Mouse (Mus musculus) brown adipose tissue, adult 24 weeks (tissue): ENCODE results near the gene Arl5c. TPM values are rescaled to one million over a fixed set of nuclear protein-coding genes. Genes with fewer than 3 reads are reported as not detected.
A peak's percentile ranks its signal among the peaks of the same experiment; 100 is the strongest.

Source experiments
- H3K27ac ChIP-seq: fragments of 200-500 bp; replicated peaks from 2 replicates; pipeline ENCODE4 v1.5.1; 2012; ENCODE audit warnings: low read depth, mild to moderate bottlenecking, low read length
- H3K4me1 ChIP-seq: fragments of 200-500 bp; 2 replicates; pipeline ENCODE4 v1.6.1; 2012; ENCODE audit warnings: low read length, mixed read lengths; ENCODE audit not compliant: control insufficient read depth, insufficient read depth, insufficient read length
- H3K4me3 ChIP-seq: fragments of 200-500 bp; 2 replicates; pipeline ENCODE4 v1.5.1; 2012; ENCODE audit warnings: low read depth, mild to moderate bottlenecking, low read length, moderate library complexity; ENCODE audit not compliant: insufficient read depth
- polyA plus RNA-seq: library from polyadenylated mRNA; stranded (reverse); fragments of >200 nt; gene quantifications from 2 replicates; pipeline ENCODE4 v1.2.4, GENCODE M21; 2012; ENCODE audit not compliant: missing spikeins, insufficient read depth, insufficient read length

The Arl5c gene
- polyA plus RNA-seq, result 0.87 TPM in 1 of 2 replicates, not detected in the other

DNA sequence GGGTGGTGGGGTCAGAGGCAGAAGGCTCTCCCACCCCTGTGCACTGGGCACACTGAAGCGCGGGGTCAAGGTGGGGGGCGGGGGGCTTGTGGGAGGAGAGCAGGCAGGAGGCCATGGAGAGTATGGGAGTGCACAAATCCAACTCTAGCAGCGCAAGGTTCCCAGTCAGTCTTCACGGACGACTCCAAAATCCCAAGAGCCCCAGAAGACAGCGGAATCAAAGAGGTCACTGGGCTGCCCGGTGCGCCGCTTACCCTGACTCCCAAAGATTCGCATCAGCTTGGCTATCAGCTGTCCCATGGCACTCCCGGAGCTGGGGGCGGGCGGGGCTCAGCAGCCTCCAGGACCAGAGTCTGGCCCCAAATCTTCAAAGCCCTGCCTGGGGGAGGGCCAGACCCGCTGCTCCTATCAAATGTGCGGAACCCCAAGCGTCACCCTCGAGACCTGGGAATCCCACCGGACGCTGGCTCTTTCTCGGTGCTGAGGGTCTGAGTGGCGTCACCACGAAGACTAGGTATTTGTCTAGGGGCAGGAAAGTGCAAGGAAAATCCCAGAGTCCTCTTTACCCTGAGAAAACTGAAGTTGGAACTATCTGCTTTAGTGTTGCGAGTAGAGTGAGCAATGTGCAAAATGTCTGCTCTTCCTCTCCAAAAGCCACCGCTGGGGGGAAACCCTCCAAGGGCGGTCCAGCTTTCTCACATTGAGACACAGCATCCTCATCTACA, at the start of gene Arl5c:
Arl5c (minus strand) TSS at position 618 of the 725 bp plus-strand sequence.
- Histone ChIP-seq H3K4me3 (peak within 1 kb of the TSS; percentile 62), H3K27ac (no peak within 1 kb of the TSS), H3K4me1 (no peaks in the 10 kb centered on the region)

GRCm38 (mm10) chr11:98045596-98045995, 49.6 kb upstream of the Arl5c start:
- Histone ChIP-seq H3K4me3 (no peak overlapping the region), H3K4me1 (no peaks in the 10 kb centered on the region), H3K27ac (no peak overlapping the region)

- H3K4me3 ChIP-seq, result no peak overlapping the region
- no peaks in the 10 kb centered on the region for H3K4me1 ChIP-seq
- H3K27ac ChIP-seq, result no peak overlapping the region
These were observed 48.1 kb upstream of the Arl5c start for GRCm38 (mm10) chr11:98044074-98044473.

DNA sequence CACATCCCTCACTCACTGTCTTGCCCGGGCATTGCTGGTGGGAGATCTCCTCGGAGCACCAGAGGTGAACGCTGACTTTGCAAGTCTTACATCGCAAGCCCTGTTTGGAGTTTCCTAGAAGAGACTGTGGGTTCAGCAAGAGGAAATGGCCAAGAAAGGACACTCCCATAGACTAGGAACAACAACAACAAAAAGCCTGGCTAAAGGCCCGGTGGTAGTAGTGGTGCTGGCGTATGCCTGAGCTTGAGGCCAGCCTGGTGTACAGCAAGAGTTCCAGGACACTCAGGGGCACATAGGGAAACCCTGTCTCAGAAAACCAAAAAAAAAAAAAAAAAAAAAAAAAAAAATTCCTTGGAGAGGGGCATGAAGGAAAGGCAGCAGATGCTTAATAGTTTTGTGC, 46.8 kb upstream of the Arl5c start:
- H3K4me1 ChIP-seq, result no peaks in the 10 kb centered on the region
- H3K4me3 ChIP-seq, result no peak overlapping the region
- no peak overlapping the region for H3K27ac ChIP-seq

DNA sequence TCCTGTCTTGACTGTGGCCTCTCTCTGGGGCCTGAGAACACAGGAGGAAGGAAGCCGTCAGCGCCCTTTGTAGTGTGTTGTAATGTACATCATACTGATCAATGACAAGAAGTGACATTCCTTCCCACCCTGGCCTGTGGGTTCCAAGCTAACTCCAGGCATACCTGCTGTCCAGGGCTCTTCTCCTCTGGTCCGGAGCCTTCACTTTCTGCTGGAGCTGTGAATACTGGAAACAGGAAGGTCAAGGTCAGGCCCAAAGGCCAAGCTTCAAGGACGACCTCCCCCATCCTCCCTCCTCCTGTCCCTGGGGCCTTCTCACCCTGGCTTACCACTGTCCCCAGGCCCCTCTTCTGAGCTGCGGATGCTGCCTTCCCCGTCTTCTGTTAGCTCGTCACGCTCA, 45.0 kb upstream of the Arl5c start:
- H3K27ac ChIP-seq, result no peak overlapping the region
- no peak overlapping the region for H3K4me3 ChIP-seq
- peaks cover 2% of the 10 kb centered on the region; the same call in 1 of the 2 replicates for H3K4me1 ChIP-seq

- Histone ChIP-seq H3K4me3 (no peak overlapping the region), H3K27ac (no peak overlapping the region), H3K4me1 (peaks cover 2% of the 10 kb centered on the region; the same call in 1 of the 2 replicates)
These were observed 41.9 kb upstream of the Arl5c start for GRCm38 (mm10) chr11:98037871-98038270.

GRCm38 (mm10) chr11:98035977-98036377, 40.0 kb upstream of the Arl5c start:
- no peak overlapping the region for H3K27ac ChIP-seq
- peak overlapping the region; percentile 13; the same call in 1 of the 2 replicates for H3K4me3 ChIP-seq
- H3K4me1 ChIP-seq, result peaks cover 6% of the 10 kb centered on the region

DNA sequence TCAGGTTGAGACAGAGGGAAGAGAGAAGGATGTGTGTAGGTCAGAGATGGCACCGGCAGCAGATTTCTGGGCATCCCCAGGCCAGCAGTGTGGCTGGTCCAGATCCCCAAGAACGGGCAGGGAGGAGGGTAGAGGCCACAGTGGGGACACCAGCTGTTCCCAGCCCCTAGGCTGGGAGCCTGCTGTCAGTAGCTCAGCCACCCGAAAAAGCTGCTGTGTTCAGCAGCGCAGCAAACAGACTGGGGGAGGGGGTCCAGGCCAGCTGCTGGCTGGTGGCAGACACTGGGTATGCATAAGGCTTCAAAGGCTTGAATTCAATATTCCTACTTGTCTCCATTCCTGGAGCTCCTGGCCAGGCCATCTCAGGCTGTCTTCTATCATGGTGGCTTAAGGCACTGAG, 38.9 kb upstream of the Arl5c start:
- peaks cover 6% of the 10 kb centered on the region for H3K4me1 ChIP-seq
- H3K27ac ChIP-seq, result no peak overlapping the region
- no peak overlapping the region for H3K4me3 ChIP-seq

- Histone ChIP-seq H3K27ac (no peak overlapping the region), H3K4me3 (no peak overlapping the region), H3K4me1 (peaks cover 6% of the 10 kb centered on the region)
These were observed 38.1 kb upstream of the Arl5c start for GRCm38 (mm10) chr11:98034061-98034460.

- Histone ChIP-seq H3K27ac (no peak overlapping the region), H3K4me1 (peaks cover 6% of the 10 kb centered on the region), H3K4me3 (no peak overlapping the region)
These were observed 35.4 kb upstream of the Arl5c start for GRCm38 (mm10) chr11:98031443-98031770.

DNA sequence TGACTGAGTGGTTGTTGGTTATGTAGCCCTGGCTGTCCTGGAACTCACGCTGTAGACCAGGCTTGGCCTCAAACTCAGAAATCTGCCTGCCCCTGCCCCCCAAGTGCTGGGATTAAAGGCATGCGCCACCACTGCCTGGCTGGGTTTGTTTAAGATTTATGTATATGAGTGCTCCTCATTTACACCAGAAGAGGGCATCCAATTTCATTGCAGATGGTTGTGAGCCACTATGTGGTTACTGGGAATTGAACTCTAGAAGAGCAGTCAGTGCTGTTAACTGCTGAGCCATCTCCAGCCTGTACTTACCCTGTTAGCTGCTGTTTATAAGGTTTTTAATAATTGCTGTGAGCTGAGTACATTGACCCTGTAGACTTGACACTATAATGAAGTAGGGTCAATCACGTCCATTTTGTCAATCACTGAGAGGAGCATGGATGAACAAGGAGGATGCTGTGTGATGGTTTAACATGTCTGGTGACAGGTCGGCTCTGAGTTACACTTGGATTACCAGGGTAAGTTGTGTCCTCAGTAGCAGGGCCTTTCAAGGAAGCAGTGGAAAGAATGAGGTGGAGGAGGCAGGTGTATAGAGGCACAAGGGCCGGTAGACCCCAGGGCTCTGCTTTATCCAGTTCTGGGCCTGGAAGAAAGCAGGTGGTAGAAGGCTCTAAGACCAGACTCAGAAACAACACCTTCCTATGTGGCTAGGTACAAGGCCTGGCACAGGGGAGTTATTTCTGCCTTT, 34.9 kb upstream of the Arl5c start:
- H3K27ac ChIP-seq, result no peak overlapping the region
- no peak overlapping the region for H3K4me3 ChIP-seq
- peaks cover 6% of the 10 kb centered on the region; the same call in 1 of the 2 replicates for H3K4me1 ChIP-seq

- Histone ChIP-seq H3K27ac (no peak overlapping the region), H3K4me1 (peaks cover 6% of the 10 kb centered on the region; the same call in 1 of the 2 replicates), H3K4me3 (peak overlapping the region; percentile 98)
These were observed 31.8 kb upstream of the Arl5c start for GRCm38 (mm10) chr11:98027785-98028184.

- Histone ChIP-seq H3K4me3 (peak overlapping the region; percentile 98), H3K27ac (peak overlapping the region; percentile 98), H3K4me1 (peaks cover 6% of the 10 kb centered on the region; the same call in 1 of the 2 replicates)
These were observed 31.3 kb upstream of the Arl5c start for GRCm38 (mm10) chr11:98027297-98027688.

- H3K27ac ChIP-seq, result peak within 1 kb of the TSS; percentile 98
- H3K4me1 ChIP-seq, result peaks cover 2% of the 10 kb centered on the region; the same call in 1 of the 2 replicates
- peak within 1 kb of the TSS; percentile 98 for H3K4me3 ChIP-seq
These were observed 30.8 kb upstream of the Arl5c start, which contains the start of gene Rpl19 for GRCm38 (mm10) chr11:98026570-98027296. TSS of gene Rpl19 (plus strand) at chr11:98026710.

DNA sequence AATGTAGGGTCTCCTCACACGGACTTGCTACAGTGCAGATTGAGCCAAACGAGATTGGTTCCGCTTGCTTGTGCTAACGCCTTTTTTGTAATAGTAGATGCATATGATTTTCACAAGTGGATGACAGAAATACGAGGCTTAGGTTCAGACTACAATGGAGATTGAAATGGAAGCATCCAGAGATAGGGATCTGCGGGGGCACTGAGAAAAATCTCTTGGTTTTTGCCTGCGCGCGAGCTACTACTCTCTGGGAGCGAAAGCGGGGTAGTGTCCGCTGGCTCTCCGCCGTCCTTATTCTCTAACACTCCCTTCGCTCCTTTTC, 30.2 kb upstream of the Arl5c start:
- peaks cover 5% of the 10 kb centered on the region; the same call in 1 of the 2 replicates for H3K4me1 ChIP-seq
- peak overlapping the region; percentile 74 for H3K4me3 ChIP-seq
- peak overlapping the region; percentile 91 for H3K27ac ChIP-seq
